Mouse (Mus musculus): ENCODE data around the gene Thumpd3. TPM values are rescaled to one million over a fixed set of nuclear protein-coding genes. Genes with fewer than 3 reads are reported as not detected.

The Thumpd3 gene
- total RNA-seq, 2 experiments from 2014 or later: 30.9 to 35.1 TPM

- peak; percentile 57 for DNase-seq
Observed at GRCm38 (mm10) chr6:113079492-113079891, 33.5 kb downstream of the Thumpd3 start.

DNA sequence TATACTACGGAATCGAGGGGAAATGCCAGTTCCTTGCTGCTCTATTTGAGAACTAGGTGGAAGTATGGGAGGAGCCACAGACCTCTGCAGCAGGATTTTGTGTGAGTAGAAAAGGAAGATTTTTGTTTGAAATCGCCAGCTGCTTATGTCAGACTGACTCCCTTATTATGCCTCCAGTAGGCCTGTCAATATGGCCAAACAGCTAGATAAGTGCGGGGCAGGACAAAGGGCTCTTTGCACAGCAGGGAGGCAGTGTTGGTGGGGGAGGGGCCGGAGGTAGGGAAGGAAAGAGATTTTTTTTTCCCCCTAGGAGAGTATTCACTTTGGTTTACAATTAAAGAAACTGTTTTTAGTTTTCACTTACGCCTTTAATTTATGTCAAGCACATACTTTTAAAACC is 36.2 kb downstream of the Thumpd3 start:
- DNase-seq: peak; percentile 38

GRCm38 (mm10) chr6:113084590-113084989 is 38.6 kb downstream of the Thumpd3 start:
- no peak for DNase-seq

GRCm38 (mm10) chr6:113093206-113093605 is 47.2 kb downstream of the Thumpd3 start:
- DNase-seq: no peak

- DNase-seq: no peak
Observed at GRCm38 (mm10) chr6:113095547-113095946, 49.5 kb downstream of the Thumpd3 start.

DNA sequence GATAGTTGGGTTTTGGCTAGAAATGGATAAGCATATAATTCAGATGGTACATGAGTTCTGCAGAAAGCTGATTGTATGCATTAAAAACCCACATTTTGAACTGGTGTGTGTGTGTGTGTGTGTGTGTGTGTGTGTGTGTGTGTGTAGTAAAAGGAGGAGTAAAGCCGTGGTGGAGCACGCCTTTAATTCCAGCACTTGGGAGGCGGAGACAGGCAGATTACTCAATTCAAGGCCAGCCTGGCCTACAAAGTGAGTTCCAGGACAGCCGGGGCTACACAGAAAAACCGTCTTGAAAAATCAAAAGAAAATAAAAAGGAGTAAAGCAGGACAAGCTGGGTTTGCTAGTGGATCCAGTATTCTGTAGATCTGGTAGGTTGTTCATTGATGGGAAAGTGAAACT is 51.6 kb downstream of the Thumpd3 start:
- peak; percentile 52 for DNase-seq

GRCm38 (mm10) chr6:113099640-113100289 is 53.7 kb downstream of the Thumpd3 start:
- peak; percentile 94 for DNase-seq

- no peak for DNase-seq
Observed at GRCm38 (mm10) chr6:113102541-113102940, 56.5 kb downstream of the Thumpd3 start.

DNA sequence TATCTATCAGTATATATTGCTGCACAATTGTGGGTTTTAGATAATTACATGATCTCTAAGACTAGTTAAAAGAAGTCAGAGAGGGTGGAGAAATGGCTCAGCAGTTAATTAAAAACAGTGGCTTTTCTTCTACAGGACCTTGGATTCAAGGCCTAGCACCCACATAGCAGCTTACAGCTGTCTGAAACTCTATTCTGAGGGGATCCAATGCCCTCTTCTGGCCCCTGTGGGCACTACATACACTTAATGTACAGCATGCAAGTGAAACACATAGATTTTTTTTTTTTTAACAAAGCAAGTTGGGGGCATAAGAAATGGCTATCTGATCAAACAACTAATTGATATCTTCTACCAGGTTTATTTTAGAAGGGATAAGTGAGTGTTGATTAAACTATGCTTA is 57.7 kb downstream of the Thumpd3 start:
- DNase-seq: peak; percentile 76

DNA sequence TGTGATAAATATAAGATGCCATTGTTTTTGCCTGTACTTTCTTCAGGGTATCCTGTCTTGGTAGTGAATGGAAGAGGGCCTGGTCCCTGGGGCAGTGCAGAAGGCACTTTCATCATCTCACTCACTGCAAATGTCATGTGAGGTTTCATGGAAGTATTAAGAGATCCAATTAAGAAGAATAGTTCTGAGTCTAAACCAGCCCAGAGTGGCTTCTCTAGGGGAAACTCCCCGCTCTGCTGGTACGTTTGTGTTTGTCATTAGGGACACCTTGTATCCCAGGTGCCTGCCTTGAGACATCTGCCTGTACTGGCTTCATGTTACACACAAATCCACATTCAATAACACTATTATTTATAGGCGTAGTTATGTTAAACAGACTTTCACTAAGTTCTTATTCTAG is 63.4 kb downstream of the Thumpd3 start:
- DNase-seq: no peak

DNA sequence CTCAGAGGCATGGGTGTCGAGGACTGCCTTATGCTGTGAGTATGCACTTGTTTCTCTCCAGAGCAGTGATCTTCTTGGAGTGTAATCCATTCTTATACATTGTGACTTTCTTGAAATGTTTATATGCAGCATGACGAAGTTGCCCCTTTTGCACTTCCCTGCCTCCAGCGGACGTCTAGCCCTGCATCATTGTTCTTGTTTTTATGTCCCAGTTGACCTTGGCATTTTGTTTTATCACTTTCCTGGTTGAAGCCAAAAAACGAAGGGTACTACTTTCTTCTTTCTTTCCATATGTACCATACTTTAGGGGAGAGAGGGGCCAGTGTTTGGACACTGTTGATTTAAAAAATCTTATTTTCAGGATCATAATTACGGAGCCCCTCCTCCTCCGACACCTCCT is 63.9 kb downstream of the Thumpd3 start:
- peak; percentile 36 for DNase-seq

Other genes starting within 250 kb of the Thumpd3 start
- 10 to 100 TPM; 13.2 to 15.8 TPM for gene Srgap3, start 99.0 kb upstream of the Thumpd3 start, total RNA-seq (2021)
- gene Setd5, start 31.1 kb downstream of the Thumpd3 start, total RNA-seq (2021): 100 to 1,000 TPM in 1 of 2 experiments, 10 to 100 TPM in 1; 84.7 to 117 TPM
- 1 to 10 TPM; 3.2 to 4.8 TPM for gene Lhfpl4, start 149.2 kb downstream of the Thumpd3 start, total RNA-seq (2021)
- 10 to 100 TPM; 27.4 to 35.3 TPM for gene Mtmr14, start 191.6 kb downstream of the Thumpd3 start, total RNA-seq (2021)
- 1 to 10 TPM in 1 of 2 experiments, under 1 TPM in 1; 0.90 to 1.2 TPM for gene Cpne9, start 236.1 kb downstream of the Thumpd3 start, total RNA-seq (2021)

Data from adrenal gland, postnatal 10 days (tissue).